Mouse (Mus musculus) CH12.LX (cell line): ENCODE measurements around the gene Slc22a2. TPM values are rescaled to one million over a fixed set of nuclear protein-coding genes. Genes with fewer than 3 reads are reported as not detected.

Experiments
- DNase-seq: peaks from one replicate; pipeline ENCODE4 v3.0.0-alpha.2; 2013; ENCODE audit errors: extremely low read depth
- H3K27ac ChIP-seq: 2 replicates; pipeline ENCODE4 v1.5.1; 2012; ENCODE audit warnings: low read depth, mild to moderate bottlenecking, control low read depth, moderate library complexity; ENCODE audit not compliant: insufficient read depth
- H3K27me3 ChIP-seq: replicated peaks from 2 replicates; pipeline ENCODE3; 2012; ENCODE audit warnings: inconsistent platforms
- H3K36me3 ChIP-seq, 2 experiments: replicated peaks in 1 of 2; 2 replicates each; pipeline versions ENCODE3 to v1.6.1; 2012; ENCODE audit warnings: inconsistent platforms in 1 of 2, low read length in 1 of 2, mild to moderate bottlenecking in 1 of 2, mixed read lengths in 1 of 2, moderate library complexity in 1 of 2; ENCODE audit not compliant: control insufficient read depth in 1 of 2, insufficient read depth in 1 of 2
- H3K4me1 ChIP-seq, 2 experiments: 2 replicates each; pipeline ENCODE4 v1.6.1; 2012; ENCODE audit warnings: inconsistent platforms in 1 of 2, moderate library complexity in 1 of 2; ENCODE audit not compliant: insufficient read depth in 2 of 2, control insufficient read depth in 1 of 2
- H3K4me2 ChIP-seq: 2 replicates; pipeline ENCODE4 v1.6.1; 2012; ENCODE audit warnings: low read depth, mild to moderate bottlenecking, control low read depth; ENCODE audit not compliant: poor library complexity, insufficient read depth, severe bottlenecking
- H3K4me3 ChIP-seq, 3 experiments: fragments of 150-350 bp in 1 of 3; sonication (generic) in 1 of 3; replicated peaks in 1 of 3; 2 replicates each; pipeline versions ENCODE3 to v1.5.1; 2011 to 2012; ENCODE audit warnings: low read depth in 2 of 3, low read length in 2 of 3, mild to moderate bottlenecking in 2 of 3, moderate library complexity in 2 of 3, control low read depth in 1 of 3, improper control_type of control experiment in 1 of 3, inconsistent platforms in 1 of 3, mixed read lengths in 1 of 3; ENCODE audit not compliant: poor library complexity in 1 of 3
- H3K79me2 ChIP-seq: replicated peaks from 2 replicates; pipeline ENCODE4 v1.6.1; 2012; ENCODE audit warnings: mild to moderate bottlenecking, moderate library complexity; ENCODE audit not compliant: control insufficient read depth, poor library complexity, insufficient read depth, severe bottlenecking; ENCODE audit errors: extremely low read depth
- H3K9ac ChIP-seq: 2 replicates; pipeline ENCODE4 v1.6.1; 2012; ENCODE audit warnings: low read depth, mild to moderate bottlenecking, control low read depth, moderate library complexity; ENCODE audit not compliant: insufficient read depth
- H3K9me3 ChIP-seq: replicated peaks from 2 replicates; pipeline ENCODE3; 2012; ENCODE audit warnings: low read length, inconsistent platforms, mixed read lengths
- CTCF ChIP-seq, 2 experiments: IDR thresholded peaks in 1 of 2; conservative IDR thresholded peaks in 1 of 2; 2 replicates each; pipeline ENCODE4 v1.5.1; 2011 to 2012; ENCODE audit warnings: low read depth in 2 of 2, low read length in 2 of 2, improper control_type of control experiment in 1 of 2, inconsistent platforms in 1 of 2, mild to moderate bottlenecking in 1 of 2, moderate library complexity in 1 of 2
- E2F4 ChIP-seq: IDR thresholded peaks from 2 replicates; pipeline ENCODE4 v1.6.1; 2011; ENCODE audit warnings: low read depth, low read length, improper control_type of control experiment; ENCODE audit not compliant: insufficient replicate concordance
- GABPA ChIP-seq: IDR thresholded peaks from 2 replicates; pipeline ENCODE4 v1.6.1; 2012; ENCODE audit warnings: low read depth, low read length, improper control_type of control experiment, inconsistent platforms; ENCODE audit not compliant: insufficient replicate concordance
- IRF4 ChIP-seq: IDR thresholded peaks from 2 replicates; pipeline ENCODE4 v1.6.1; 2014; ENCODE audit warnings: low read depth, mild to moderate bottlenecking, inconsistent platforms, low read length, improper control_type of control experiment
- JUND ChIP-seq: conservative IDR thresholded peaks from 2 replicates; pipeline ENCODE4 v1.6.1; 2011; ENCODE audit warnings: low read depth, low read length, improper control_type of control experiment
- MAZ ChIP-seq: IDR thresholded peaks from 2 replicates; pipeline ENCODE4 v1.6.1; 2012; ENCODE audit warnings: low read depth, mild to moderate bottlenecking, inconsistent platforms, low read length, improper control_type of control experiment, moderate library complexity
- MEF2A ChIP-seq: IDR thresholded peaks from 2 replicates; pipeline ENCODE4 v1.6.1; 2014; ENCODE audit warnings: low read depth, mild to moderate bottlenecking, inconsistent platforms, low read length, improper control_type of control experiment, borderline replicate concordance
- MXI1 ChIP-seq: IDR thresholded peaks from 2 replicates; pipeline ENCODE4 v1.6.1; 2011; ENCODE audit warnings: mild to moderate bottlenecking, low read depth, low read length, improper control_type of control experiment
- NELFE ChIP-seq: IDR thresholded peaks from 2 replicates; pipeline ENCODE4 v1.6.1; 2011; ENCODE audit warnings: low read depth, low read length, improper control_type of control experiment
- NRF1 ChIP-seq: IDR thresholded peaks from 2 replicates; pipeline ENCODE4 v1.6.1; 2014; ENCODE audit warnings: low read depth, mild to moderate bottlenecking, inconsistent platforms, low read length, improper control_type of control experiment, moderate library complexity
- POLR2AphosphoS2 ChIP-seq: IDR thresholded peaks from 2 replicates; pipeline ENCODE4 v1.6.1; 2011; ENCODE audit warnings: low read depth, low read length, improper control_type of control experiment
- RAD21 ChIP-seq: IDR thresholded peaks from 2 replicates; pipeline ENCODE4 v1.6.1; 2011; ENCODE audit warnings: low read depth, mild to moderate bottlenecking, low read length, improper control_type of control experiment, moderate library complexity
- RCOR1 ChIP-seq: conservative IDR thresholded peaks from 2 replicates; pipeline ENCODE4 v1.6.1; 2012; ENCODE audit warnings: low read depth, mild to moderate bottlenecking, inconsistent platforms, low read length, improper control_type of control experiment
- SMC3 ChIP-seq: IDR thresholded peaks from 2 replicates; pipeline ENCODE4 v1.6.1; 2011; ENCODE audit warnings: low read depth, low read length, improper control_type of control experiment
- ZMIZ1 ChIP-seq: IDR thresholded peaks from 2 replicates; pipeline ENCODE4 v1.6.1; 2012; ENCODE audit warnings: low read depth, mild to moderate bottlenecking, inconsistent platforms, low read length, improper control_type of control experiment
- ZNF384 ChIP-seq: IDR thresholded peaks from 2 replicates; pipeline ENCODE4 v1.6.1; 2012; ENCODE audit warnings: low read depth, low read length, improper control_type of control experiment, inconsistent platforms
- dilution Hi-C: fragments of 300-500 bp; cut with MboI; formaldehyde crosslinking; loops from 2 replicates; pipeline ENCODE4 v1.14.3; 2020; ENCODE audit warnings: low sequenced_read_pairs; ENCODE audit not compliant: extremely low pct_unique_long_range_greater_than_20kb, extremely low pct_ligation_motif_present
- in situ Hi-C: fragments of 300-500 bp; cut with MboI; formaldehyde crosslinking; loops from 3 replicates; pipeline ENCODE4 v1.14.3; 2019; ENCODE audit warnings: low sequenced_read_pairs, low pct_ligation_motif_present, low pct_unique_long_range_greater_than_20kb, mixed read lengths
- polyA plus RNA-seq: library from polyadenylated mRNA; unstranded; fragments of >175 nt; gene quantifications from 2 replicates; pipeline ENCODE4 v1.2.1, GENCODE M21; 2012; ENCODE audit warnings: low read depth; ENCODE audit not compliant: insufficient read length
- total RNA-seq, 2 experiments: library from RNA; depleted of rRNA; stranded (reverse); fragments of 300-350 nt in 1 of 2; fragments of >200 nt in 1 of 2; gene quantifications; 2 replicates each; pipeline ENCODE4 v1.2.3; 2012 to 2014

Gene Slc22a2
- total and polyA plus RNA-seq, 3 experiments = not detected

- Histone ChIP-seq H3K79me2 (no peaks in the 10 kb centered on the region), H3K9ac (no peak overlapping the region), H3K36me3 (no peaks in the 10 kb centered on the region), H3K4me3 (no peak overlapping the region), H3K27ac (no peak overlapping the region), H3K9me3 (no peaks in the 10 kb centered on the region), H3K4me1 (peaks cover 0 to 7% of the 10 kb centered on the region in 2 experiments; a peak in 1 of 4 replicates), H3K27me3 (peaks cover 4% of the 10 kb centered on the region), H3K4me2 (peak overlapping the region; percentile 38; the same call in 1 of the 2 replicates)
- in situ Hi-C loops (loop anchor here (25.0 kb wide), 1 partner anchor 97 kb away; no protein-coding TSS in a partner anchor), dilution Hi-C loops (no loop called here)
- peak; percentile 27 for DNase-seq
- TF ChIP-seq RAD21 (peak; percentile 56), ZNF384 (no peak), CTCF (conservative IDR thresholded peaks at IDR 0.05 in 1 of 2, IDR thresholded peaks at IDR 0.05 in 1 of 2; ENCODE audit: low read depth in 2 of 2, low read length in 2 of 2) (peak in 1 of 2 experiments; percentile 60; a peak in 2 of 4 replicates), MEF2A (no peak), IRF4 (peak; percentile 41; the same call in 1 of the 2 replicates), SMC3 (peak; percentile 42), GABPA (no peak)
Measured at GRCm38 (mm10) chr17:12565443-12565842, 18.5 kb upstream of the Slc22a2 start.

- no peaks in the 10 kb centered on the region for H3K9me3 ChIP-seq
- peaks cover 13% of the 10 kb centered on the region for H3K27me3 ChIP-seq
- in situ Hi-C loops = loop anchor here (25.0 kb wide), 1 partner anchor 91 kb away; no protein-coding TSS in a partner anchor
- TF ChIP-seq E2F4 (no peak), JUND (no peak), NELFE (no peak), CTCF (conservative IDR thresholded peaks at IDR 0.05 in 1 of 2, IDR thresholded peaks at IDR 0.05 in 1 of 2; ENCODE audit: low read depth in 2 of 2, low read length in 2 of 2) (no peak), ZNF384 (no peak), MXI1 (no peak), MAZ (no peak), ZMIZ1 (no peak), RCOR1 (no peak), SMC3 (no peak), POLR2AphosphoS2 (no peak), NRF1 (no peak)
- H3K36me3 ChIP-seq = no peaks in the 10 kb centered on the region
- H3K4me1 ChIP-seq = 0 out of 4 replicates have a peak, but pooled peaks cover 0 to 5% of the 10 kb centered on the region in 2 experiments
- dilution Hi-C loops = no loop called here
- no peaks in the 10 kb centered on the region for H3K79me2 ChIP-seq
- no peak overlapping the region for H3K4me3 ChIP-seq
- no peak overlapping the region for H3K9ac ChIP-seq
- no peak for DNase-seq
- H3K4me2 ChIP-seq = no peak overlapping the region
- H3K27ac ChIP-seq = no peak overlapping the region
Measured at GRCm38 (mm10) chr17:12571316-12571715, 12.6 kb upstream of the Slc22a2 start.
